Mouse (Mus musculus) bone marrow, adult 2 months (tissue): ENCODE data around the gene Abcc12.

ENCODE experiments used
- CTCF ChIP-seq: fragments of 200-500 bp; IDR thresholded peaks from 2 replicates; pipeline ENCODE4 v1.5.1; 2011; ENCODE audit warnings: low read length, control low read depth; ENCODE audit not compliant: control insufficient read depth, insufficient read depth
- POLR2A ChIP-seq: fragments of 200-500 bp; IDR thresholded peaks from 2 replicates; pipeline ENCODE4 v1.6.1; 2011; ENCODE audit warnings: low read depth, mild to moderate bottlenecking, control low read depth, low read length, borderline replicate concordance; ENCODE audit not compliant: control insufficient read depth

GRCm38 (mm10) chr8:86563674-86564073 lies 16.8 kb downstream of the Abcc12 start:
- TF ChIP-seq POLR2A (no peak), CTCF (no peak)
